Comparison of ENCODE assay signal across 8 mouse cellular contexts in the genomic region with DNA sequence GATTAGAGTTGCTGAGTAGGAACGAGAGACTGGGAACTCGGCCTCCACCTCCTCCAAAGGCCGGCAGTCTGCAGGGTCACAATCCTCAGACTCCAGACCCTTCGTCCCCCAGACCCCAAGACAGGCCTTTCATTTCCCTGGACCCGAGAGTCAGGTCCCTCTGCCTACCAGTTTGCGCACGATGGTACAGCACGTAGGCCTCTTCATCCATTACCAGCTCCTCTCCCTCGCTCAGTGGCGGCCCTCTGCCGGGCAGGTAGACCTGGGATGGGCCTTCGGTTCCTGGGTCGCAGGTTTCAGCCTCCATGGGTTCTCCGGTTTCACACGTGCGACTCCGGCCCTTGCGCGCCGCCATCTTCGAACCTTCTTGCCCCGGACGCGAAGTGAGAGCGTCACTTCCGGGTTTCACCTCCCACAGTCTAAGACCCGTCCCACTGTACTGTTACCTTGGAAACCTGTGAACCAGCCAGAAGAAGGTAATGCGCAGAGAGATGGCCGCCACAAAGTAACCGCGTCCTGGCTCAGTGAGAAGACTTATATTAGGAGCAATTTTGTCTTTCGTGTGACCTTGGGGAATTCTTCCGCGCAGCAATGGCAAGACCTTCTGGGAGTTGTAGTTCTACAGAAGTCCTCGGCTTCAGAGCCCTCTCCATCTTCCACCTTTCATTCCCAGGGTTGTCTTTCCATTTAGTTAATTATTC. TPM values are rescaled to one million over a fixed set of nuclear protein-coding genes. Genes with fewer than 3 reads are reported as not detected.
DNase-seq lines count a peak whose midpoint lies in the region; ATAC-seq and TF ChIP-seq lines count a peak whose summit lies in the region.

Gene Grwd1 (minus strand): TSS at position 518 of the 701 bp plus-strand sequence.

- TF ChIP-seq EP300 in MEL (IDR thresholded peaks at IDR 0.05; ENCODE audit: low read depth in 1 of 2, low read length in 2 of 2), result no peak

- H3K27me3 ChIP-seq in MEL (ENCODE audit: control insufficient read depth in 1 of 2, insufficient read depth in 2 of 2, low read length in 2 of 2), result no peaks in the 10 kb centered on the region
- H3K27me3 ChIP-seq in forebrain, postnatal 0 days (ENCODE audit: insufficient read depth, low read length), result peaks cover 40% of the 10 kb centered on the region
- peaks cover 47% of the 10 kb centered on the region for H3K27me3 ChIP-seq in lung, embryonic 15.5 days

- H3K4me1 ChIP-seq in MEL (ENCODE audit: control insufficient read depth in 1 of 2, insufficient read depth in 2 of 2, low read length in 2 of 2), result peaks cover 0 to 14% of the 10 kb centered on the region in 2 experiments; a peak in 3 of 4 replicates
- no peaks in the 10 kb centered on the region for H3K4me1 ChIP-seq in forebrain, postnatal 0 days (ENCODE audit: insufficient read depth)
- H3K4me1 ChIP-seq in lung, embryonic 15.5 days, result peaks cover 36% of the 10 kb centered on the region

- ATAC-seq in forebrain, postnatal 0 days, result peak; percentile 94
- peak; percentile 72; the same call in 1 of the 2 replicates for ATAC-seq in lung, embryonic 15.5 days (ENCODE audit: borderline replicate concordance, extremely low read depth, low FRiP score, low TSS enrichment)

- TF ChIP-seq CTCF in MEL (IDR thresholded peaks at IDR 0.05 in 2 of 3, conservative IDR thresholded peaks at IDR 0.05 in 1 of 3; ENCODE audit: control insufficient read depth in 1 of 3, insufficient read depth in 1 of 3, low read depth in 2 of 3, low read length in 3 of 3, poor library complexity in 1 of 3, severe bottlenecking in 1 of 3), result no peak
- TF ChIP-seq CTCF in forebrain, postnatal 0 days (IDR thresholded peaks at IDR 0.05; ENCODE audit: low read depth), result 0 out of 2 replicates have a peak, but pooled peaks have one; percentile 14

- no peak for TF ChIP-seq RAD21 in MEL (IDR thresholded peaks at IDR 0.05; ENCODE audit: low read depth, low read length)

- 2% methylated on average over 35 of the region's 35 CpGs for WGBS in forebrain, postnatal 0 days
- under 1% methylated on average over 35 of the region's 35 CpGs for WGBS in lung, embryonic 15.5 days

- H3K79me2 ChIP-seq in MEL (ENCODE audit: control insufficient read depth, insufficient read depth, low read length, poor library complexity), result peaks cover 22% of the 10 kb centered on the region

- no peaks in the 10 kb centered on the region for H3K9me3 ChIP-seq in MEL (replicated peaks; ENCODE audit: insufficient read depth, low read length)
- H3K9me3 ChIP-seq in forebrain, postnatal 0 days (ENCODE audit: low read length), result no peaks in the 10 kb centered on the region
- no peaks in the 10 kb centered on the region for H3K9me3 ChIP-seq in lung, embryonic 15.5 days

- H3K27ac ChIP-seq in MEL (ENCODE audit: control insufficient read depth, low read depth, low read length), result peak within 1 kb of the TSS; percentile 58
- H3K27ac ChIP-seq in forebrain, postnatal 0 days (ENCODE audit: low read depth, low read length), result peak within 1 kb of the TSS; percentile 70; the same call in 1 of the 2 replicates
- peak within 1 kb of the TSS; percentile 58 for H3K27ac ChIP-seq in lung, embryonic 15.5 days

- H3K9ac ChIP-seq in MEL (ENCODE audit: control insufficient read depth, low read depth, low read length, poor library complexity, severe bottlenecking), result peak within 1 kb of the TSS; percentile 94
- peak within 1 kb of the TSS; percentile 51 for H3K9ac ChIP-seq in forebrain, postnatal 0 days
- peak within 1 kb of the TSS; percentile 73 for H3K9ac ChIP-seq in lung, embryonic 15.5 days

- peak within 1 kb of the TSS; percentile 84 for H3K4me2 ChIP-seq in forebrain, postnatal 0 days (ENCODE audit: low read depth)
- peak within 1 kb of the TSS; percentile 79 for H3K4me2 ChIP-seq in lung, embryonic 15.5 days

- peaks cover 2 to 11% of the 10 kb centered on the region in 2 experiments for H3K36me3 ChIP-seq in MEL (ENCODE audit: control insufficient read depth in 1 of 2, insufficient read depth in 2 of 2, low read length in 2 of 2)
- H3K36me3 ChIP-seq in forebrain, postnatal 0 days (ENCODE audit: insufficient read depth), result peaks cover 33% of the 10 kb centered on the region
- peaks cover 35% of the 10 kb centered on the region for H3K36me3 ChIP-seq in lung, embryonic 15.5 days

- TF ChIP-seq POLR2A in MEL (IDR thresholded peaks at IDR 0.05; ENCODE audit: control insufficient read depth in 1 of 2, insufficient read depth in 1 of 2, low read depth in 1 of 2, low read length in 2 of 2, poor library complexity in 1 of 2), result peak; percentile 72 to 84

- H3K4me3 ChIP-seq in MEL (ENCODE audit: control insufficient read depth in 1 of 2, insufficient read depth in 1 of 2, low read depth in 2 of 2, low read length in 2 of 2), result peak within 1 kb of the TSS; percentile 91 to 95
- H3K4me3 ChIP-seq in forebrain, postnatal 0 days (ENCODE audit: low read depth, low read length), result peak within 1 kb of the TSS; percentile 88
- peak within 1 kb of the TSS; percentile 89 for H3K4me3 ChIP-seq in lung, embryonic 15.5 days

- DNase-seq in MEL (ENCODE audit: low read depth, low spot score), result peak; percentile 96
- peak; percentile 84 to 88 for DNase-seq in cerebellum, adult 18-20 months
- DNase-seq in forebrain, postnatal 0 days, result peak; percentile 95
- DNase-seq in heart, postnatal 4 days, result peak; percentile 84
- peak; percentile 85 to 87 for DNase-seq in layer of hippocampus, adult 8-10 months (ENCODE audit: low spot score in 2 of 2)
- DNase-seq in ovary, adult 18-20 months (ENCODE audit: low spot score), result peak; percentile 75
- peak; percentile 86 for DNase-seq in thymus, postnatal 0 days (ENCODE audit: low spot score)

TF ChIP-seq in MEL, 35 proteins besides CTCF, POLR2A, EP300 and RAD21 (continues in another document):
- TF ChIP-seq CHD2 (IDR thresholded peaks at IDR 0.05; ENCODE audit: low read length) (no peak; the same call in 1 of the 2 replicates), SIN3A (IDR thresholded peaks at IDR 0.05; ENCODE audit: low read length) (peak; percentile 99), MAX (IDR thresholded peaks at IDR 0.05; ENCODE audit: low read length) (peak; percentile 98), USF1 (IDR thresholded peaks at IDR 0.05; ENCODE audit: low read depth, low read length) (no peak), POLR2AphosphoS5 (IDR thresholded peaks at IDR 0.05; ENCODE audit: borderline replicate concordance, low read depth, low read length) (no peak; the same call in 1 of the 2 replicates), ZMIZ1 (IDR thresholded peaks at IDR 0.05; ENCODE audit: low read depth, low read length) (0 out of 2 replicates have a peak, but pooled peaks have one; percentile 11), UBTF (IDR thresholded peaks at IDR 0.05; ENCODE audit: borderline replicate concordance, insufficient read depth, low read depth, low read length) (no peak), MYC (IDR thresholded peaks at IDR 0.05; ENCODE audit: low read depth, low read length) (peak; percentile 99), POLR2AphosphoS2 (IDR thresholded peaks at IDR 0.05; ENCODE audit: low read length) (peak; percentile 49; the same call in 1 of the 2 replicates), MXI1 (IDR thresholded peaks at IDR 0.05; ENCODE audit: low read depth, low read length) (peak; percentile 100), SMC3 (IDR thresholded peaks at IDR 0.05; ENCODE audit: low read depth, low read length) (no peak), MAFK (IDR thresholded peaks at IDR 0.05; ENCODE audit: borderline replicate concordance, low read depth, low read length) (no peak), HCFC1 (IDR thresholded peaks at IDR 0.05; ENCODE audit: low read depth, low read length) (peak; percentile 94), MAZ (IDR thresholded peaks at IDR 0.05; ENCODE audit: low read depth, low read length) (no peak), RCOR1 (IDR thresholded peaks at IDR 0.05; ENCODE audit: low read depth, low read length) (no peak), TBP (IDR thresholded peaks at IDR 0.05; ENCODE audit: low read depth, low read length) (peak; percentile 57; the same call in 1 of the 2 replicates), ZNF384 (IDR thresholded peaks at IDR 0.05; ENCODE audit: low read depth, low read length) (no peak), KAT2A (conservative IDR thresholded peaks at IDR 0.05; ENCODE audit: low read depth, low read length) (peak; percentile 79), NRF1 (IDR thresholded peaks at IDR 0.05; ENCODE audit: insufficient read depth, low read depth, low read length, poor library complexity, severe bottlenecking) (peak; percentile 51), GATA1 (IDR thresholded peaks at IDR 0.05; ENCODE audit: low read depth, low read length) (no peak), GABPA (IDR thresholded peaks at IDR 0.05; ENCODE audit: low read depth, low read length) (no peak), ZC3H11A (IDR thresholded peaks at IDR 0.05; ENCODE audit: low read depth, low read length) (no peak), NELFE (IDR thresholded peaks at IDR 0.05; ENCODE audit: low read depth, low read length) (peak; percentile 83), MYB (IDR thresholded peaks at IDR 0.05; ENCODE audit: low read depth, low read length) (no peak), TCF12 (IDR thresholded peaks at IDR 0.05; ENCODE audit: low read depth, low read length) (peak; percentile 30; the same call in 1 of the 2 replicates), CHD1 (IDR thresholded peaks at IDR 0.05; ENCODE audit: low read depth, low read length) (no peak), ELF1 (IDR thresholded peaks at IDR 0.05; ENCODE audit: low read depth, low read length) (peak; percentile 92), ETS1 (IDR thresholded peaks at IDR 0.05; ENCODE audit: low read depth, low read length) (no peak), E2F4 (IDR thresholded peaks at IDR 0.05; ENCODE audit: borderline replicate concordance, low read depth, low read length) (0 out of 2 replicates have a peak, but pooled peaks have one; percentile 42), TAL1 (IDR thresholded peaks at IDR 0.05; ENCODE audit: low read length) (no peak), USF2 (IDR thresholded peaks at IDR 0.05; ENCODE audit: borderline replicate concordance in 1 of 2, insufficient read depth in 1 of 2, low read depth in 1 of 2, low read length in 2 of 2) (no peak)

RNA-seq across cellular contexts. Expression of gene Grwd1, which starts in this region (rescaled TPM):
- total RNA-seq in MEL (2012; rRNA removed), result 132 and 173 TPM in 2 replicates
- 100 to 1,000 TPM in 1 of 2 experiments, 10 to 100 TPM in 1; 82.2 to 108 TPM for polyA plus RNA-seq in MEL (2012; ENCODE audit: insufficient read depth in 1 of 2, insufficient read length in 2 of 2, low read depth in 1 of 2, low replicate concordance in 2 of 2, missing spikeins in 1 of 2)
- 39.3 and 41.8 TPM in 2 replicates for total RNA-seq in forebrain, postnatal 0 days (2014; rRNA removed)
- 55.9 and 60.7 TPM in 2 replicates for polyA plus RNA-seq in forebrain, postnatal 0 days (2015; fragmentation: Nextera tagmentation; extraction: Ambion mirVana)
- total RNA-seq in heart, postnatal 4 days (2021), result 10 to 100 TPM; 19.3 to 19.9 TPM
- 10 to 100 TPM; 19.3 to 24.7 (median 22.3) TPM for total RNA-seq in layer of hippocampus, adult 8-10 months (2022)
- 67.8 and 73.6 TPM in 2 replicates for polyA plus RNA-seq in lung, embryonic 15.5 days (2015; fragmentation: Nextera tagmentation; extraction: Ambion mirVana)
- 48.7 and 50.8 TPM in 2 replicates for polyA plus RNA-seq in thymus, postnatal 0 days (2015; fragmentation: Nextera tagmentation; extraction: Ambion mirVana)

Comparison
In these comparisons a context has a peak if more than half of its experiments do, and no peak if none do; other contexts are left out.
1. Peak in every context shown above with its lines: DNase-seq, ATAC-seq, H3K4me3 ChIP-seq and H3K27ac ChIP-seq.